Mouse (Mus musculus): ENCODE measurements around the gene Mpp2. TPM values are rescaled to one million over a fixed set of nuclear protein-coding genes. Genes with fewer than 3 reads are reported as not detected.

Gene Mpp2
- polyA plus RNA-seq, 1 experiment from 2014 or later: 30.4 TPM

- Histone ChIP-seq H3K27ac (replicated peaks) (no peak overlapping the region), H3K9me3 (replicated peaks) (no peaks in the 10 kb centered on the region), H3K9ac (replicated peaks) (no peak overlapping the region), H3K27me3 (replicated peaks) (no peaks in the 10 kb centered on the region), H3K4me3 (replicated peaks) (no peak overlapping the region), H3K36me3 (no peaks in the 10 kb centered on the region), H3K4me1 (peaks cover 3% of the 10 kb centered on the region; the same call in 1 of the 2 replicates), H3K4me2 (no peak overlapping the region)
- no peak for ATAC-seq (ENCODE audit: low FRiP score)
- WGBS: 69% methylated on average over 5 of the region's 5 CpGs
Measured at GRCm38 (mm10) chr11:102035456-102035960, 52.8 kb downstream of the Mpp2 start.

GRCm38 (mm10) chr11:102034887-102035286 lies 53.4 kb downstream of the Mpp2 start:
- 46% methylated on average over 8 of the region's 8 CpGs for WGBS
- Histone ChIP-seq H3K9me3 (replicated peaks) (no peaks in the 10 kb centered on the region), H3K4me2 (no peak overlapping the region), H3K27ac (replicated peaks) (no peak overlapping the region), H3K4me1 (peaks cover 7% of the 10 kb centered on the region; the same call in 1 of the 2 replicates), H3K36me3 (no peaks in the 10 kb centered on the region), H3K27me3 (replicated peaks) (no peaks in the 10 kb centered on the region), H3K4me3 (replicated peaks) (no peak overlapping the region), H3K9ac (replicated peaks) (no peak overlapping the region)
- ATAC-seq (ENCODE audit: low FRiP score): no peak

GRCm38 (mm10) chr11:102033055-102033591 lies 55.2 kb downstream of the Mpp2 start:
- no peak overlapping the region for H3K4me3 ChIP-seq (replicated peaks)
- peaks cover 13% of the 10 kb centered on the region for H3K4me1 ChIP-seq
- no peaks in the 10 kb centered on the region for H3K27me3 ChIP-seq (replicated peaks)
- no peaks in the 10 kb centered on the region for H3K9me3 ChIP-seq (replicated peaks)
- H3K27ac ChIP-seq (replicated peaks): no peak overlapping the region
- 93% methylated on average over 12 of the region's 12 CpGs for WGBS
- H3K4me2 ChIP-seq: no peak overlapping the region
- no peak for ATAC-seq (ENCODE audit: low FRiP score)
- no peak overlapping the region for H3K9ac ChIP-seq (replicated peaks)
- no peaks in the 10 kb centered on the region for H3K36me3 ChIP-seq

- H3K27me3 ChIP-seq (replicated peaks): no peaks in the 10 kb centered on the region
- H3K4me1 ChIP-seq: peaks cover 22% of the 10 kb centered on the region
- H3K4me3 ChIP-seq (replicated peaks): no peak overlapping the region
- no peaks in the 10 kb centered on the region for H3K36me3 ChIP-seq
- ATAC-seq (ENCODE audit: low FRiP score): no peak
- H3K27ac ChIP-seq (replicated peaks): no peak overlapping the region
- 69% methylated on average over 7 of the region's 7 CpGs for WGBS
- no peaks in the 10 kb centered on the region for H3K9me3 ChIP-seq (replicated peaks)
- no peak overlapping the region for H3K4me2 ChIP-seq
- no peak overlapping the region for H3K9ac ChIP-seq (replicated peaks)
Measured at GRCm38 (mm10) chr11:102031149-102031548, 57.2 kb downstream of the Mpp2 start.

GRCm38 (mm10) chr11:102029966-102030365 lies 58.3 kb downstream of the Mpp2 start:
- Histone ChIP-seq H3K36me3 (no peaks in the 10 kb centered on the region), H3K9ac (replicated peaks) (no peak overlapping the region), H3K27ac (replicated peaks) (no peak overlapping the region), H3K27me3 (replicated peaks) (no peaks in the 10 kb centered on the region), H3K4me1 (peaks cover 31% of the 10 kb centered on the region), H3K4me3 (replicated peaks) (no peak overlapping the region), H3K4me2 (no peak overlapping the region), H3K9me3 (replicated peaks) (no peaks in the 10 kb centered on the region)
- ATAC-seq (ENCODE audit: low FRiP score): no peak
- 21% methylated on average over 7 of the region's 7 CpGs for WGBS

- no peaks in the 10 kb centered on the region for H3K9me3 ChIP-seq (replicated peaks)
- no peak overlapping the region for H3K4me3 ChIP-seq (replicated peaks)
- H3K9ac ChIP-seq (replicated peaks): no peak overlapping the region
- H3K4me1 ChIP-seq: peaks cover 37% of the 10 kb centered on the region
- H3K36me3 ChIP-seq: no peaks in the 10 kb centered on the region
- no peak for ATAC-seq (ENCODE audit: low FRiP score)
- WGBS: 88% methylated on average over 4 of the region's 4 CpGs
- no peak overlapping the region for H3K4me2 ChIP-seq
- H3K27me3 ChIP-seq (replicated peaks): no peaks in the 10 kb centered on the region
- no peak overlapping the region for H3K27ac ChIP-seq (replicated peaks)
Measured at GRCm38 (mm10) chr11:102029304-102029703, 59.0 kb downstream of the Mpp2 start.

GRCm38 (mm10) chr11:102028087-102028816 lies 60.1 kb downstream of the Mpp2 start, which contains the start of gene Mpp3:
Gene Mpp3 (minus strand): TSS chr11:102028461.
- H3K27ac ChIP-seq (replicated peaks): peak within 1 kb of the TSS; percentile 93
- H3K27me3 ChIP-seq (replicated peaks): no peaks in the 10 kb centered on the region
- H3K36me3 ChIP-seq: peaks cover 3% of the 10 kb centered on the region; the same call in 1 of the 2 replicates
- peak within 1 kb of the TSS; percentile 61 for H3K9ac ChIP-seq (replicated peaks)
- WGBS: 72% methylated on average over 6 of the region's 6 CpGs
- H3K4me2 ChIP-seq: peak within 1 kb of the TSS; percentile 69
- peaks cover 47% of the 10 kb centered on the region for H3K4me1 ChIP-seq
- peak within 1 kb of the TSS; percentile 58 for H3K4me3 ChIP-seq (replicated peaks)
- no peak for ATAC-seq (ENCODE audit: low FRiP score)
- no peaks in the 10 kb centered on the region for H3K9me3 ChIP-seq (replicated peaks)

GRCm38 (mm10) chr11:102027361-102028017 lies 60.8 kb downstream of the Mpp2 start:
- Histone ChIP-seq H3K4me2 (peak overlapping the region; percentile 69), H3K4me3 (replicated peaks) (peak overlapping the region; percentile 58), H3K9ac (replicated peaks) (peak overlapping the region; percentile 61), H3K36me3 (peaks cover 9% of the 10 kb centered on the region; the same call in 1 of the 2 replicates), H3K4me1 (peaks cover 47% of the 10 kb centered on the region), H3K9me3 (replicated peaks) (no peaks in the 10 kb centered on the region), H3K27ac (replicated peaks) (peak overlapping the region; percentile 93), H3K27me3 (replicated peaks) (no peaks in the 10 kb centered on the region)
- WGBS: 2% methylated on average over 12 of the region's 12 CpGs
- peak; percentile 51 for ATAC-seq (ENCODE audit: low FRiP score)

- Histone ChIP-seq H3K9me3 (replicated peaks) (no peaks in the 10 kb centered on the region), H3K27ac (replicated peaks) (peak overlapping the region; percentile 93), H3K36me3 (peaks cover 14% of the 10 kb centered on the region; the same call in 1 of the 2 replicates), H3K4me3 (replicated peaks) (peak overlapping the region; percentile 58), H3K27me3 (replicated peaks) (no peaks in the 10 kb centered on the region), H3K9ac (replicated peaks) (peak overlapping the region; percentile 61), H3K4me1 (peaks cover 47% of the 10 kb centered on the region), H3K4me2 (peak overlapping the region; percentile 69)
- WGBS: under 1% methylated on average over 60 of the region's 73 CpGs
- ATAC-seq (ENCODE audit: low FRiP score): peak; percentile 90
Measured at GRCm38 (mm10) chr11:102026694-102027360, 61.5 kb downstream of the Mpp2 start.

- Histone ChIP-seq H3K9me3 (replicated peaks) (no peaks in the 10 kb centered on the region), H3K4me3 (replicated peaks) (peak overlapping the region; percentile 58), H3K4me2 (peak overlapping the region; percentile 69), H3K27ac (replicated peaks) (peak overlapping the region; percentile 93), H3K9ac (replicated peaks) (peak overlapping the region; percentile 61), H3K27me3 (replicated peaks) (no peaks in the 10 kb centered on the region), H3K36me3 (peaks cover 14% of the 10 kb centered on the region; the same call in 1 of the 2 replicates), H3K4me1 (peaks cover 47% of the 10 kb centered on the region)
- WGBS: 2% methylated on average over 23 of the region's 23 CpGs
- peak; percentile 14; the same call in 1 of the 2 replicates for ATAC-seq (ENCODE audit: low FRiP score)
Measured at GRCm38 (mm10) chr11:102025991-102026660, 62.2 kb downstream of the Mpp2 start.

- WGBS: 44% methylated on average over 7 of the region's 7 CpGs
- Histone ChIP-seq H3K27me3 (replicated peaks) (no peaks in the 10 kb centered on the region), H3K4me2 (peak overlapping the region; percentile 69), H3K36me3 (peaks cover 14% of the 10 kb centered on the region; the same call in 1 of the 2 replicates), H3K4me3 (replicated peaks) (peak overlapping the region; percentile 58), H3K4me1 (peaks cover 47% of the 10 kb centered on the region), H3K9ac (replicated peaks) (0 out of 2 replicates have a peak overlapping the region, but pooled peaks have one; percentile 28), H3K9me3 (replicated peaks) (no peaks in the 10 kb centered on the region), H3K27ac (replicated peaks) (no peak overlapping the region)
- no peak for ATAC-seq (ENCODE audit: low FRiP score)
Measured at GRCm38 (mm10) chr11:102025354-102025753, 63.0 kb downstream of the Mpp2 start.
